Mouse (Mus musculus): ENCODE data around the gene Prkar1a. TPM values are rescaled to one million over a fixed set of nuclear protein-coding genes. Genes with fewer than 3 reads are reported as not detected.

Gene Prkar1a
- 250 and 256 TPM in 2 replicates for polyA plus RNA-seq (2015; fragmentation: Nextera tagmentation; extraction: Ambion mirVana)

DNA sequence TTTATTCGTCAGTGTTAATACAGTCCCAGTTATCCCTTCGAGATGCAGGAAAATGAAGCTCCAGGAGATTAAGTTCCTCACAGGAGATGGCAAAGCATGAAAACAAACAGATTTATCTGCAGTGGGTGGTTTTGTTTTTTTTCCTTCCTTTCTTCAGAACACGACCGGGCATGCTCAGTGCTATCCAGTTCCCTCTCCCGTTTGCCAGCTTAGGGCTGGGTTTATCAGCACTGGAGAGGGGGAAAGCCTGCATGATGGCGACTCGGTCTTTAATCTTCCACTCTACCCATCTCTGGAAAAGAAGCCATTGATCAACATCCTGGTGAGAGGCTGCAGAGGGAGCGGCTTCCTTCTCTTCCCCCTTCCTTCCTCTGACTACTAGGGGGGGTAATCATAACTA, at the start of gene Prkar1a:
TSS of gene Prkar1a (plus strand) at position 200 of the 400 bp plus-strand sequence.
- no peak for ATAC-seq
- H3K36me3 ChIP-seq (ENCODE audit: control insufficient read depth, insufficient read depth, low read length) = no peaks in the 10 kb centered on the region
- H3K4me1 ChIP-seq (ENCODE audit: control insufficient read depth, insufficient read depth, low read length) = peaks cover 28% of the 10 kb centered on the region
- H3K4me3 ChIP-seq (ENCODE audit: low read length) = peak within 1 kb of the TSS; percentile 67
- 23% methylated on average over 8 of the region's 8 CpGs for WGBS
- H3K9ac ChIP-seq (ENCODE audit: low read depth, low read length) = peak within 1 kb of the TSS; percentile 97
- no peaks in the 10 kb centered on the region for H3K27me3 ChIP-seq (replicated peaks; ENCODE audit: control insufficient read depth, insufficient read depth, low read length)
- no peaks in the 10 kb centered on the region for H3K9me3 ChIP-seq (ENCODE audit: control insufficient read depth, low read length)
- peak within 1 kb of the TSS; percentile 94 for H3K4me2 ChIP-seq (ENCODE audit: low read depth, low read length)
- H3K27ac ChIP-seq (ENCODE audit: low read length) = peak within 1 kb of the TSS; percentile 96; the same call in 1 of the 2 replicates

DNA sequence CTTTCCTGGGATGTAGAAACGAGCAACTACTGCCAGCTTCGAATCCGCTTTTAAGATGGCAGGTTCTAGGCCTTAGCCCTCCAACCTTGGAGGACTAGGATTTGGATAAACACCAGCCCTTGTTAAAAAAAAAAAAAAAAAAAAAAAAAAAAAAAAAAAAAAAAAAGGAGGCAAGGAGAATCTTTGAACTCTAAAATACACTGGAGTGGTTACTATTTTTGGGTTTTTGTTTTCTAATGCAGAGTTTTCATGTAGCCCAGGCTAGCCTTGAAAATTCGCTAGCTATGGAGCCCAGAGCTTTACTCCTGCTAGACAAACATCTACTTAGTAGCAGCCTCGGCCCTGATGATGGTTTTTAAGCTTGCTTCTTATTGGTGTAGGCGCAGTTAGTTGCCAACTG, 41.6 kb upstream of the Prkar1a start:
- Histone ChIP-seq H3K4me1 (ENCODE audit: control insufficient read depth, insufficient read depth, low read length) (peaks cover 12% of the 10 kb centered on the region), H3K36me3 (ENCODE audit: control insufficient read depth, insufficient read depth, low read length) (no peaks in the 10 kb centered on the region), H3K9ac (ENCODE audit: low read depth, low read length) (no peak overlapping the region), H3K27me3 (replicated peaks; ENCODE audit: control insufficient read depth, insufficient read depth, low read length) (no peaks in the 10 kb centered on the region), H3K27ac (ENCODE audit: low read length) (no peak overlapping the region), H3K9me3 (ENCODE audit: control insufficient read depth, low read length) (no peaks in the 10 kb centered on the region), H3K4me3 (ENCODE audit: low read length) (no peak overlapping the region), H3K4me2 (ENCODE audit: low read depth, low read length) (no peak overlapping the region)
- WGBS = 81% methylated on average over 6 of the region's 6 CpGs
- no peak for ATAC-seq

DNA sequence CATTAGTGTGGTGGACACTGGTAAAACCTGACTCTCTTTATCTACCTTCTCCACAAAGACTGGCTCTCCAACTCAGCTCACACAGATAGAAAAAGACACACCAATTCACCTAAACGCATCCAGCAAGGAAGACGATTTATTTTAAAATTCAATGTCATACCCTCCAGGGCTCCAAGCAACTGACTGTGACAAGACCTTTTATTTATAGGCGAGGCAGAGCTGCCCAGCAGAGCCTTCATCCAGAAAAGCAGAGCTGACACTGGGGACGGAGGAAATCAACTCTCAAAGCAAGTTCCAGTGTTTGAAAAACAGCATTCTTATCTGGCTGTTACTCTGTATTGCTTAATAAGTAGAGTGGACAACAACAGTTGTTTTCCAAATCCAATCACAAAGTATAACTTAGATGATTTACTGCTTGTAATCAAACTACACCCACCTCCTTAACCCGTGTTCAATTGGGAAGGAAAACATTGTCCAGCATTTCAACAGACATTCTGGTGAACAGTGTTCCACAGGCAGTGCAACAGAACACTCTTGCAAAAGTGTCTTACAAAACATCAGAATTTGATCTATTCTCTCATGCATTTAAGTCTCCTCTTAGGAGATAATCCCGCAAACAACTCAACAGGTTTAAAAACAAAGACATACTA, 40.1 kb upstream of the Prkar1a start:
- H3K27me3 ChIP-seq (replicated peaks; ENCODE audit: control insufficient read depth, insufficient read depth, low read length) = no peaks in the 10 kb centered on the region
- no peak overlapping the region for H3K9ac ChIP-seq (ENCODE audit: low read depth, low read length)
- H3K4me2 ChIP-seq (ENCODE audit: low read depth, low read length) = no peak overlapping the region
- H3K36me3 ChIP-seq (ENCODE audit: control insufficient read depth, insufficient read depth, low read length) = no peaks in the 10 kb centered on the region
- H3K27ac ChIP-seq (ENCODE audit: low read length) = no peak overlapping the region
- ATAC-seq = no peak
- H3K9me3 ChIP-seq (ENCODE audit: control insufficient read depth, low read length) = no peaks in the 10 kb centered on the region
- H3K4me3 ChIP-seq (ENCODE audit: low read length) = no peak overlapping the region
- 61% methylated on average over 6 of the region's 6 CpGs for WGBS
- peaks cover 12% of the 10 kb centered on the region for H3K4me1 ChIP-seq (ENCODE audit: control insufficient read depth, insufficient read depth, low read length)

DNA sequence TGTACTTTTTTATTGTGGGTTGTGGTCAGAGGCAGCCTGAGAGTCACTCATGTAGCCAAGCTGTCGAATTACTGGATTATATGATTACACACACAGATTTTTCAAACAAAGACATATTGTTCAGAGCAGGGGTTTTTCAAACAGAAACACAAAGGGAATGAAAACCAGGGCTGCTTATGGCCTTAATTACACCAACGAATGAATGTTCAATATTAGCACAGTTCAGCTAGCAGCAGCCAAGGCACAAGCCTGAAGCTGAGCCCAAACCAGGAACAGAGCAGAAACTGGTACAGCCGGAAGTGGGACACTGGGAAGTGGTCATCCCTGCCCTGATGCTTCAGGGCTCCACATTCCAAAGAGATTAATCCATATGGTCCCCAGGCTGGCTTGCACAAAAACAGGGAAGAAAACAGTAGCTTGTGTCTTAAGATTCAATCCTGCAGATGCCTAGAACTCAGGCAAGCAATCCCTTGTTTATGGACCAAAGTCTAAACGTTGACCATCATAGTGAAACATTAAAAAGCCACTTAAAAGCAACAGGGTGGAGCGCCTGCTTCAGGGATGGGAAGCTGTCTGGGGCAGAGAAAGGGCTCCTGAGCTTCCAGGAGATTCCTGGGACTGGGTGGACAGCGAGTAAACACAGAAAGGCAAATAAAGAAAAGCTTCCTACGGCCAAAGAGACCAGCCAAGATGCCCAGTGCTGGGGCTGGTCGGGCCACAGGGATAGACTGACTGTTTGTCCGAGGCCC, 39.0 kb upstream of the Prkar1a start:
- Histone ChIP-seq H3K4me2 (ENCODE audit: low read depth, low read length) (peak overlapping the region; percentile 81), H3K27me3 (replicated peaks; ENCODE audit: control insufficient read depth, insufficient read depth, low read length) (no peaks in the 10 kb centered on the region), H3K9ac (ENCODE audit: low read depth, low read length) (peak overlapping the region; percentile 81), H3K9me3 (ENCODE audit: control insufficient read depth, low read length) (no peaks in the 10 kb centered on the region), H3K27ac (ENCODE audit: low read length) (no peak overlapping the region), H3K4me3 (ENCODE audit: low read length) (peak overlapping the region; percentile 81), H3K36me3 (ENCODE audit: control insufficient read depth, insufficient read depth, low read length) (no peaks in the 10 kb centered on the region), H3K4me1 (ENCODE audit: control insufficient read depth, insufficient read depth, low read length) (peaks cover 12% of the 10 kb centered on the region)
- no peak for ATAC-seq
- WGBS = 8% methylated on average over 9 of the region's 9 CpGs

DNA sequence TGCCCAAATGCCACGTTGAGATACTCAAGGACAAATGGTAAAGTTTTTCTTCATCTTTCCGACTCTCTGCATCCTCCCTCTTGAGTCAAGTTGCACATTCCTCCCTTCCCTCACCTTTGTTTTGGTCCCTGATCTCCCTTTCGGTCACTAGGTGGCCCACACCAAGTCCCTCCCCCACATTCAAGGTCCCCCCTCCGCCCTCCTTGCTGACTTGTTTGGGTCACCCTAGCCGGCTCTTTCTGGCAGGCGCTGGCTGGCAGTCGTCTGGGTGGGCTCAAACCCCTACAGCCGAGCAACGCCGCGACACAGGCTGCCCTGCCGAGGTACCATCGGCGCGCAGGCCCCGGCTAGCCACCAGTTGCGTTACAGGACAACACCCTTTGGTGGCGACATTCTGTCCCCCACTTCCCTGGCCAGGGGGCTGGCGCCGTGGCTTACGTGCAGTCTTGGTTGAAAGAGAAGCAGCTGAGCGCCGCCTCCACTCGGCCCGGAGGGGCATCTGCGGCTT, 38.4 kb upstream of the Prkar1a start:
- H3K27me3 ChIP-seq (replicated peaks; ENCODE audit: control insufficient read depth, insufficient read depth, low read length) = no peaks in the 10 kb centered on the region
- H3K4me2 ChIP-seq (ENCODE audit: low read depth, low read length) = peak overlapping the region; percentile 81
- WGBS = under 1% methylated on average over 26 of the region's 26 CpGs
- peak overlapping the region; percentile 81 for H3K9ac ChIP-seq (ENCODE audit: low read depth, low read length)
- peak overlapping the region; percentile 74 for H3K27ac ChIP-seq (ENCODE audit: low read length)
- H3K4me3 ChIP-seq (ENCODE audit: low read length) = peak overlapping the region; percentile 81
- peaks cover 12% of the 10 kb centered on the region for H3K4me1 ChIP-seq (ENCODE audit: control insufficient read depth, insufficient read depth, low read length)
- peak; percentile 43 for ATAC-seq
- H3K9me3 ChIP-seq (ENCODE audit: control insufficient read depth, low read length) = no peaks in the 10 kb centered on the region
- no peaks in the 10 kb centered on the region for H3K36me3 ChIP-seq (ENCODE audit: control insufficient read depth, insufficient read depth, low read length)

GRCm38 (mm10) chr11:109611303-109612149, 37.7 kb upstream of the Prkar1a start, which contains the start of gene Wipi1:
Gene Wipi1, minus strand, starts transcription at chr11:109611967.
- peak within 1 kb of the TSS; percentile 81 for H3K4me3 ChIP-seq (ENCODE audit: low read length)
- peak; percentile 97 for ATAC-seq
- H3K9ac ChIP-seq (ENCODE audit: low read depth, low read length) = peak within 1 kb of the TSS; percentile 81
- peak within 1 kb of the TSS; percentile 81 for H3K4me2 ChIP-seq (ENCODE audit: low read depth, low read length)
- H3K4me1 ChIP-seq (ENCODE audit: control insufficient read depth, insufficient read depth, low read length) = peaks cover 13% of the 10 kb centered on the region
- no peaks in the 10 kb centered on the region for H3K9me3 ChIP-seq (ENCODE audit: control insufficient read depth, low read length)
- H3K36me3 ChIP-seq (ENCODE audit: control insufficient read depth, insufficient read depth, low read length) = no peaks in the 10 kb centered on the region
- no peaks in the 10 kb centered on the region for H3K27me3 ChIP-seq (replicated peaks; ENCODE audit: control insufficient read depth, insufficient read depth, low read length)
- H3K27ac ChIP-seq (ENCODE audit: low read length) = peak within 1 kb of the TSS; percentile 74
- WGBS = under 1% methylated on average over 58 of the region's 58 CpGs

GRCm38 (mm10) chr11:109612871-109613529, 36.2 kb upstream of the Prkar1a start:
- ATAC-seq = no peak
- no peak overlapping the region for H3K9ac ChIP-seq (ENCODE audit: low read depth, low read length)
- peaks cover 16% of the 10 kb centered on the region for H3K4me1 ChIP-seq (ENCODE audit: control insufficient read depth, insufficient read depth, low read length)
- H3K9me3 ChIP-seq (ENCODE audit: control insufficient read depth, low read length) = no peaks in the 10 kb centered on the region
- no peaks in the 10 kb centered on the region for H3K27me3 ChIP-seq (replicated peaks; ENCODE audit: control insufficient read depth, insufficient read depth, low read length)
- no peak overlapping the region for H3K4me2 ChIP-seq (ENCODE audit: low read depth, low read length)
- H3K36me3 ChIP-seq (ENCODE audit: control insufficient read depth, insufficient read depth, low read length) = no peaks in the 10 kb centered on the region
- 65% methylated on average over 7 of the region's 7 CpGs for WGBS
- H3K4me3 ChIP-seq (ENCODE audit: low read length) = no peak overlapping the region
- no peak overlapping the region for H3K27ac ChIP-seq (ENCODE audit: low read length)

DNA sequence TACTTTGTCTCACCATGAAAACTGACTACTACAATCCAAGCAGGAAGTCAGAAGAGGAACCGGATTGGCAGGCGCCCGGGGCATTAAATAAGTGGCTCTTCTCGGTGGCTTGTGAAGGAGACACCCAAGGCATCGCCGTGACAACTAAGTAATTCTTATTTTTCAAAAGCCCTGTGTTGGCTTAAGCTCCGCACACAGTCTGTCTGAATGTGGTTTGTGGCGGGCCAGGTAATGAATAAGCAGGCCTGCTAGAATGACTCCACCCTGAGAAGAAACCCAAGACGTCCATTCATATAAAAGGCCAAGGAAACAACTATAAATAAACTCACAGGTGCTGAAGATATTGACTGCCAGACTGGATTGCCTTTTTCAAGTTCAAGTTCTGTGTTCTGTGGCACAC, 33.9 kb upstream of the Prkar1a start:
- ATAC-seq = no peak
- 64% methylated on average over 9 of the region's 9 CpGs for WGBS
- H3K9ac ChIP-seq (ENCODE audit: low read depth, low read length) = no peak overlapping the region
- no peaks in the 10 kb centered on the region for H3K27me3 ChIP-seq (replicated peaks; ENCODE audit: control insufficient read depth, insufficient read depth, low read length)
- no peak overlapping the region for H3K4me2 ChIP-seq (ENCODE audit: low read depth, low read length)
- no peak overlapping the region for H3K27ac ChIP-seq (ENCODE audit: low read length)
- no peaks in the 10 kb centered on the region for H3K36me3 ChIP-seq (ENCODE audit: control insufficient read depth, insufficient read depth, low read length)
- H3K4me3 ChIP-seq (ENCODE audit: low read length) = no peak overlapping the region
- H3K9me3 ChIP-seq (ENCODE audit: control insufficient read depth, low read length) = no peaks in the 10 kb centered on the region
- H3K4me1 ChIP-seq (ENCODE audit: control insufficient read depth, insufficient read depth, low read length) = peaks cover 7% of the 10 kb centered on the region

All from intestine, embryonic 16.5 days (tissue).